Mouse (Mus musculus) midbrain, embryonic 11.5 days (tissue): ENCODE measurements around the gene Pax7. TPM values are rescaled to one million over a fixed set of nuclear protein-coding genes. Genes with fewer than 3 reads are reported as not detected.

Source experiments
- ATAC-seq: fragments of 200-750 bp; cut with Nextera tagmentation; 2 replicates; pipeline ENCODE4 v1.8.0; 2017; ENCODE audit warnings: moderate TSS enrichment, moderate library complexity; ENCODE audit not compliant: low FRiP score
- DNase-seq: peaks from one replicate; pipeline ENCODE4 v3.0.0; 2015; ENCODE audit warnings: low spot score; ENCODE audit errors: missing footprints
- H3K27ac ChIP-seq: fragments of 300-500 bp; sonication (generic); 2 replicates; pipeline ENCODE4 v1.5.1; 2014; ENCODE audit warnings: low read depth, low read length
- H3K27me3 ChIP-seq: fragments of 300-500 bp; sonication (generic); 2 replicates; pipeline ENCODE4 v1.6.1; 2014; ENCODE audit warnings: mild to moderate bottlenecking, low read length, moderate library complexity, mixed read lengths; ENCODE audit not compliant: control insufficient read depth, insufficient read depth
- H3K36me3 ChIP-seq: fragments of 300-500 bp; sonication (generic); 2 replicates; pipeline ENCODE4 v1.6.1; 2014; ENCODE audit warnings: mild to moderate bottlenecking, low read length, moderate library complexity, mixed read lengths; ENCODE audit not compliant: control insufficient read depth, insufficient read depth
- H3K4me1 ChIP-seq: fragments of 300-500 bp; sonication (generic); 2 replicates; pipeline ENCODE4 v1.6.1; 2014; ENCODE audit warnings: low read length; ENCODE audit not compliant: control insufficient read depth, insufficient read depth
- H3K4me2 ChIP-seq: fragments of 300-500 bp; sonication (generic); 2 replicates; pipeline ENCODE4 v1.6.1; 2014; ENCODE audit warnings: mild to moderate bottlenecking, moderate library complexity
- H3K4me3 ChIP-seq: fragments of 300-500 bp; sonication (generic); 2 replicates; pipeline ENCODE4 v1.5.1; 2014; ENCODE audit warnings: low read depth, low read length
- H3K9ac ChIP-seq: fragments of 300-500 bp; sonication (generic); 2 replicates; pipeline ENCODE4 v1.6.1; 2014; ENCODE audit warnings: low read length
- H3K9me3 ChIP-seq: fragments of 300-500 bp; sonication (generic); 2 replicates; pipeline ENCODE4 v1.6.1; 2016; ENCODE audit warnings: low read length; ENCODE audit not compliant: control insufficient read depth
- WGBS: fragments of 180-500 bp; shearing (Covaris S2); extraction: QIAGEN DNeasy Blood & Tissue Kit; methylation state at CpG from one replicate; pipeline ENCODE4 v1.1.7; 2014; 5-methylcytosine and 5-hydroxymethylcytosine counted together
- polyA plus RNA-seq: library from polyadenylated mRNA; unstranded; fragments of >200 nt; fragmentation: Nextera tagmentation; extraction: Ambion mirVana; gene quantifications from 2 replicates; pipeline ENCODE4 v1.2.1, GENCODE M21; 2014

The Pax7 gene
- polyA plus RNA-seq, 1 experiment from 2014 or later, result 3.1 TPM

GRCm38 (mm10) chr4:139852219-139853035 lies 19.1 kb upstream of the Pax7 start:
- peak; percentile 62; the same call in 1 of the 2 replicates for ATAC-seq
- H3K4me1 ChIP-seq, result peaks cover 11% of the 10 kb centered on the region
- peak overlapping the region; percentile 31 for H3K9ac ChIP-seq
- peak overlapping the region; percentile 30 for H3K4me2 ChIP-seq
- WGBS, result 3% methylated on average over 25 of the region's 25 CpGs
- H3K4me3 ChIP-seq, result no peak overlapping the region
- no peaks in the 10 kb centered on the region for H3K9me3 ChIP-seq
- no peaks in the 10 kb centered on the region for H3K36me3 ChIP-seq
- DNase-seq, result peak; percentile 90
- H3K27ac ChIP-seq, result no peak overlapping the region
- H3K27me3 ChIP-seq, result peaks cover 55% of the 10 kb centered on the region

DNA sequence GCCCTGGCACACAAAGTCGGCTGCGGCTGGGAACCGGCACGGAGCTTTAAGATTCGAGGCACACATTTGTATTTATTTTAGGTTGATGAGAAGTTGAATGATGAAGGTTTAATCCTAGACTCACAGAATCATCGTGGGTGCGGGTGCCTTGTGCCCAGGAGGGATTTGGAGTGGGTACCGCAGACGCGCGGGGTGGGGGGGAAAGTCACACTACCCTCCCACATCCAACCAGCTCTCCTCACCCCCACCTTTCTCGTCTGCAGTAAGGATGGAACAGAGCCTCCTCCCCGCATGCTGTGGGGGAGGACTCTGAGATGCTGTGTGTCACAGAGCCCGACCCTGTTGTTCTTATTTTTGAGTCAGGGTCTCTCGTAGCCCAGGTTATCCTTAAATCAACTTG lies 18.1 kb upstream of the Pax7 start:
- Histone ChIP-seq H3K27me3 (peaks cover 55% of the 10 kb centered on the region), H3K27ac (no peak overlapping the region), H3K9ac (no peak overlapping the region), H3K36me3 (no peaks in the 10 kb centered on the region), H3K4me1 (peaks cover 11% of the 10 kb centered on the region), H3K4me2 (no peak overlapping the region), H3K4me3 (no peak overlapping the region), H3K9me3 (no peaks in the 10 kb centered on the region)
- DNase-seq, result peak; percentile 87
- ATAC-seq, result no peak
- WGBS, result 14% methylated on average over 15 of the region's 15 CpGs

DNA sequence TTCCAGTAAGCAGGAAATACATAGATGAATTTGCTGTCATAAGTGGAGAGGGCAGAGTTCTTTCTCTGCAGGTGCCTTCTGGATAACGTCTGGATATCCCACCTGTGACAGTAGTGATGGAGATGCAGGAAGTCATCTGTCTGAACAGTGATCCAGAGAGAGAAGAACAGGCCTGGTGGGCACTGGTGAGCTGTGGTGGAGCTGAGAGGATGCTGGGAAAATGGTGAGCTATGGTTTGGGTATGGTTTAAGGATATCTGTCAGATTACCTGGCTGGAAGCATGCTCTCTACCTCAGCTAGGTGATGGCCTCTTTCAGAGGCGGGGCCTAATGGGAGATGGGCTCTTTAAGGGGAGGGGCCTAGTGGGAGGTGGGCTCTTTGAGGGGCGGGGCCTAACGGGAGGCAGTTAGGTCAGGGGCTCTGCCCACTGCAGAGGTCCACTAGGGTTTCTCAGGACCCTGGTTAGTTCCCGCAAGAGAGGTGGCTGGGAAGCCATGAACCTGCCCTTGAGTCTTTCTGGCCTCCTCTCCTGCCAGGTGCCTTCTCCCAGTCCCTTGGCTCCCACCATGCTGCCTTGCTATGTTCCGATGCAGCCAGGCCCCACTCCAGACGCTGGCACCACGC lies 17.3 kb upstream of the Pax7 start:
- no peak overlapping the region for H3K9ac ChIP-seq
- DNase-seq (peak; percentile 84), ATAC-seq (no peak)
- H3K4me2 ChIP-seq, result no peak overlapping the region
- peaks cover 56% of the 10 kb centered on the region for H3K27me3 ChIP-seq
- H3K27ac ChIP-seq, result no peak overlapping the region
- H3K4me3 ChIP-seq, result no peak overlapping the region
- WGBS, result 14% methylated on average over 8 of the region's 8 CpGs
- H3K9me3 ChIP-seq, result no peaks in the 10 kb centered on the region
- peaks cover 11% of the 10 kb centered on the region for H3K4me1 ChIP-seq
- no peaks in the 10 kb centered on the region for H3K36me3 ChIP-seq

DNA sequence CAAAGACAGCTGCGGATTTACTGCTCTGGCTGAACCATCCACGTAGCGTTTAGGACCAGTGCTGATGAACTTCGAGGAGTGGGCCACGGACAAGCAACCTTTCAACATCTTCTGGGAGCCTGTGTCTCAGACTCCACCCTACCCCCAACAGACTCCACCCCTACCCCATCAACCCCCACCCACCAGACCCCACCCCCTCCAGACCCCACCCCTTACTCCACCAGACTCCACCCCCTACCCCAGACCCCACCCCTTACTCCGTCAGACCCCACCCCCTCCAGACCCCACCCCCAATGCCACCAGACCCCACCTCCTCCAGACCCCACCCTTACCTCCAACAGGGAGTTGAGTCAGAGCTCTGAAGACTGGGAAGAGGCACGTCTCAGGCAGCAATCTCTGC lies 10.1 kb upstream of the Pax7 start:
- Histone ChIP-seq H3K4me3 (no peak overlapping the region), H3K36me3 (no peaks in the 10 kb centered on the region), H3K9ac (no peak overlapping the region), H3K27ac (no peak overlapping the region), H3K4me2 (no peak overlapping the region), H3K9me3 (no peaks in the 10 kb centered on the region), H3K27me3 (peaks cover 8% of the 10 kb centered on the region), H3K4me1 (no peaks in the 10 kb centered on the region)
- 25% methylated on average over 7 of the region's 7 CpGs for WGBS
- ATAC-seq (no peak), DNase-seq (no peak)

DNA sequence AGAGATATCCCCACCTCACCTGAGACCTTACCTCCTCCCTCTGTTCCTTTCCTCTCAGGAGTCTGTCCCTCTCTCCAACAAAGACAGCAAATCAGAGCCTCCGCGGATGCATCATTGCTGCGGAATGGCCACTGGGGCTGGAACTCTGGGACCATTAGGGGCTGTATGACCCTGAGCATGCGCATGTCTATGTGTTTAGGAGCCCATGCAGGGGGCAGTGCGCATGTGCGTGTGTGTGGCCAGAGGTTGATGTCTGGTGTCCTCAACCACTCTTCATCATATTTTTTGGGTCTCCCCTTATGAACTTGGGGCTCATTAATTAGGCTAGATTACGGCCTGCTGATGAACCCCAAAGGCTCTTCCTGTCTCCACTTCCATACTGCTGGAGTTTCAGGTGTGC lies 9.6 kb upstream of the Pax7 start:
- no peak for ATAC-seq
- H3K27me3 ChIP-seq, result peaks cover 13% of the 10 kb centered on the region
- H3K36me3 ChIP-seq, result no peaks in the 10 kb centered on the region
- 77% methylated on average over 7 of the region's 7 CpGs for WGBS
- H3K4me2 ChIP-seq, result no peak overlapping the region
- no peak overlapping the region for H3K4me3 ChIP-seq
- no peak overlapping the region for H3K27ac ChIP-seq
- peak; percentile 77 for DNase-seq
- H3K9ac ChIP-seq, result no peak overlapping the region
- no peaks in the 10 kb centered on the region for H3K9me3 ChIP-seq
- H3K4me1 ChIP-seq, result peaks cover 5% of the 10 kb centered on the region; the same call in 1 of the 2 replicates

- Histone ChIP-seq H3K4me3 (no peak overlapping the region), H3K4me1 (peaks cover 19% of the 10 kb centered on the region), H3K4me2 (no peak overlapping the region), H3K36me3 (no peaks in the 10 kb centered on the region), H3K27me3 (peaks cover 15% of the 10 kb centered on the region), H3K9me3 (no peaks in the 10 kb centered on the region), H3K27ac (no peak overlapping the region), H3K9ac (no peak overlapping the region)
- ATAC-seq (no peak), DNase-seq (peak; percentile 86)
- 34% methylated on average over 9 of the region's 9 CpGs for WGBS
Measured at GRCm38 (mm10) chr4:139840939-139841500, 7.7 kb upstream of the Pax7 start.

DNA sequence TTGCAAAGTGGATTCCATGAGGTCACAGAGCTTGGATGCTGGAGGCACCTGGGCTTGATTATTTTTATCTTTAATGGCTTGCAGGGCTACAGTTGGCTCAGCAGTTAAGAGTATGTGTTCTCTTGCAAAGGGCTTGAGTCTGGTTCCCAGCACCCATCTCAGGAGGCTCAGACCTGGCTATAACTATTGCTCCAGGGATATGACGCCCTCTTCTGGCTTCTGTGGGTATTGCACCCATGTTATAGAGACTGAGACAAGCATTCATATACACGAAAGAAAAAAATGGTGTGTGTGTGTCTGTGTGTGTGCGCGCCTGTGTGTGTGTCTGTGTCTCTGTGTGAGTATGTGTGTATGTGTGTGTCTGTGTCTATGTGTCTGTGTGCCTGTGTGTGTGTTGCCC lies 7.1 kb upstream of the Pax7 start:
- Histone ChIP-seq H3K27me3 (peaks cover 18% of the 10 kb centered on the region), H3K27ac (no peak overlapping the region), H3K4me1 (peaks cover 24% of the 10 kb centered on the region), H3K4me2 (no peak overlapping the region), H3K9ac (no peak overlapping the region), H3K9me3 (no peaks in the 10 kb centered on the region), H3K36me3 (no peaks in the 10 kb centered on the region), H3K4me3 (no peak overlapping the region)
- WGBS, result 83% methylated on average over 4 of the region's 4 CpGs
- ATAC-seq, result no peak
- peak; percentile 81 for DNase-seq

- H3K27me3 ChIP-seq, result peaks cover 37% of the 10 kb centered on the region
- H3K9me3 ChIP-seq, result no peaks in the 10 kb centered on the region
- peak overlapping the region; percentile 43 for H3K4me2 ChIP-seq
- peak overlapping the region; percentile 48 for H3K27ac ChIP-seq
- DNase-seq (peak; percentile 90), ATAC-seq (peak; percentile 25; the same call in 1 of the 2 replicates)
- peaks cover 50% of the 10 kb centered on the region for H3K4me1 ChIP-seq
- 1% methylated on average over 5 of the region's 5 CpGs for WGBS
- H3K9ac ChIP-seq, result peak overlapping the region; percentile 40; the same call in 1 of the 2 replicates
- H3K36me3 ChIP-seq, result no peaks in the 10 kb centered on the region
- no peak overlapping the region for H3K4me3 ChIP-seq
Measured at GRCm38 (mm10) chr4:139836681-139837080, 3.4 kb upstream of the Pax7 start.

DNA sequence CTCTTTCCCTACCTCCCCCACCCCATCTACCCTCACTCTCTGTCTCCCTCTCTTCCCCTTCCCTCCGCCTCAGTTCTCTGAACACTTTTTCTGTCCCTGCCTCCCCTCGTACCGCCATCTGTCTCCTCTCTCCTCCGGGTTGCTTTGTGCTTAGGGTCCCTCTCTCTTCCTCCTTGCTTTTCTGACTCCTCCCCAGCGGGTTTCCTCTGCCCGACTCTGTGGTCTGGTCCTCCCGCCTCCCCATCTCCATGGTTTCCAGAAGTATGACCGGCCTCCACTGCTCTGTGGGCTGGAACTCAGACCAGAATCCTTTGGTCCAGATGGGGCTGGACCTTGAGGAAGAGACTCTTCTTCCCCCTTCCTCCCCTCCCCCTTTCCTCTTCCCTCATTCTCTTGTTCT lies 2.9 kb upstream of the Pax7 start:
- Histone ChIP-seq H3K9ac (peak overlapping the region; percentile 62), H3K27ac (peak overlapping the region; percentile 51), H3K9me3 (no peaks in the 10 kb centered on the region), H3K4me3 (peak overlapping the region; percentile 17; the same call in 1 of the 2 replicates), H3K4me2 (peak overlapping the region; percentile 43), H3K27me3 (peaks cover 37% of the 10 kb centered on the region), H3K4me1 (peaks cover 50% of the 10 kb centered on the region), H3K36me3 (no peaks in the 10 kb centered on the region)
- 1% methylated on average over 8 of the region's 8 CpGs for WGBS
- ATAC-seq (peak; percentile 59), DNase-seq (peak; percentile 94)
